Mouse (Mus musculus): Measurements from ENCODE around the gene Rgl2. TPM values are rescaled to one million over a fixed set of nuclear protein-coding genes. Genes with fewer than 3 reads are reported as not detected.
A peak's percentile ranks its signal among the peaks of the same experiment; 100 is the strongest.

Gene Rgl2
- polyA plus RNA-seq, 1 experiment from 2014 or later: 7.1 TPM

- Histone ChIP-seq H3K9me3 (replicated peaks) (no peaks in the 10 kb centered on the region), H3K27me3 (no peaks in the 10 kb centered on the region), H3K36me3 (peaks cover 25% of the 10 kb centered on the region), H3K27ac (no peak overlapping the region), H3K4me2 (no peak overlapping the region), H3K4me3 (replicated peaks) (no peak overlapping the region), H3K4me1 (replicated peaks) (peaks cover 63% of the 10 kb centered on the region), H3K9ac (no peak overlapping the region)
- WGBS (ENCODE audit: insufficient replicate concordance): 79% methylated on average over 17 of the region's 17 CpGs
- ATAC-seq (ENCODE audit: low read depth) (no peak), DNase-seq (no peak)
Measured at GRCm38 (mm10) chr17:33926207-33926932, 3.0 kb upstream of the Rgl2 start.

- Histone ChIP-seq H3K4me1 (replicated peaks) (peaks cover 73% of the 10 kb centered on the region), H3K9me3 (replicated peaks) (no peaks in the 10 kb centered on the region)
- no peak for DNase-seq
Measured at GRCm38 (mm10) chr17:33928251-33928947, 944 bp upstream of the Rgl2 start.

GRCm38 (mm10) chr17:33930280-33931158 is 1.2 kb downstream of the Rgl2 start:
- ATAC-seq (ENCODE audit: low read depth): peak; percentile 17; the same call in 1 of the 2 replicates
- no peaks in the 10 kb centered on the region for H3K27me3 ChIP-seq
- peak; percentile 51 for DNase-seq
- peak overlapping the region; percentile 96 for H3K27ac ChIP-seq
- 1% methylated on average over 45 of the region's 45 CpGs for WGBS (ENCODE audit: insufficient replicate concordance)
- H3K9ac ChIP-seq: peak overlapping the region; percentile 92
- H3K9me3 ChIP-seq (replicated peaks): no peaks in the 10 kb centered on the region
- H3K4me3 ChIP-seq (replicated peaks): peak overlapping the region; percentile 88
- H3K36me3 ChIP-seq: peaks cover 51% of the 10 kb centered on the region
- peaks cover 59% of the 10 kb centered on the region for H3K4me1 ChIP-seq (replicated peaks)
- peak overlapping the region; percentile 100 for H3K4me2 ChIP-seq

More at GRCm38 (mm10) chr17:33928251-33928947, 944 bp upstream of the Rgl2 start:
- H3K4me3 ChIP-seq (replicated peaks): peak overlapping the region; percentile 88
- H3K4me2 ChIP-seq: peak overlapping the region; percentile 100
- peak overlapping the region; percentile 92 for H3K9ac ChIP-seq
- H3K36me3 ChIP-seq: peaks cover 41% of the 10 kb centered on the region
- no peak for ATAC-seq (ENCODE audit: low read depth)
- H3K27me3 ChIP-seq: no peaks in the 10 kb centered on the region
- WGBS (ENCODE audit: insufficient replicate concordance): 49% methylated on average over 21 of the region's 21 CpGs
- peak overlapping the region; percentile 96; the same call in 1 of the 2 replicates for H3K27ac ChIP-seq

GRCm38 (mm10) chr17:33931159-33931866 is 2.0 kb downstream of the Rgl2 start:
- DNase-seq: no peak
- no peak for ATAC-seq (ENCODE audit: low read depth)
- H3K4me3 ChIP-seq (replicated peaks): peak overlapping the region; percentile 88
- peaks cover 55% of the 10 kb centered on the region for H3K4me1 ChIP-seq (replicated peaks)
- peak overlapping the region; percentile 100 for H3K4me2 ChIP-seq
- WGBS (ENCODE audit: insufficient replicate concordance): 50% methylated on average over 18 of the region's 18 CpGs
- no peaks in the 10 kb centered on the region for H3K9me3 ChIP-seq (replicated peaks)
- H3K27me3 ChIP-seq: no peaks in the 10 kb centered on the region
- peak overlapping the region; percentile 29 for H3K27ac ChIP-seq
- H3K9ac ChIP-seq: peak overlapping the region; percentile 92
- H3K36me3 ChIP-seq: peaks cover 47% of the 10 kb centered on the region

- Histone ChIP-seq H3K9me3 (replicated peaks) (no peaks in the 10 kb centered on the region), H3K4me3 (replicated peaks) (no peak overlapping the region), H3K4me1 (replicated peaks) (peaks cover 55% of the 10 kb centered on the region), H3K27ac (no peak overlapping the region), H3K4me2 (no peak overlapping the region), H3K36me3 (peaks cover 46% of the 10 kb centered on the region), H3K27me3 (no peaks in the 10 kb centered on the region), H3K9ac (no peak overlapping the region)
- no peak for ATAC-seq (ENCODE audit: low read depth)
- WGBS (ENCODE audit: insufficient replicate concordance): 93% methylated on average over 11 of the region's 11 CpGs
- DNase-seq: no peak
Measured at GRCm38 (mm10) chr17:33931947-33932346, 2.6 kb downstream of the Rgl2 start.

GRCm38 (mm10) chr17:33932448-33932847 is 3.1 kb downstream of the Rgl2 start:
- Histone ChIP-seq H3K9ac (no peak overlapping the region), H3K36me3 (peaks cover 51% of the 10 kb centered on the region), H3K4me1 (replicated peaks) (peaks cover 55% of the 10 kb centered on the region), H3K9me3 (replicated peaks) (no peaks in the 10 kb centered on the region), H3K4me3 (replicated peaks) (no peak overlapping the region), H3K27me3 (no peaks in the 10 kb centered on the region), H3K4me2 (no peak overlapping the region), H3K27ac (no peak overlapping the region)
- no peak for DNase-seq
- ATAC-seq (ENCODE audit: low read depth): no peak
- WGBS (ENCODE audit: insufficient replicate concordance): 87% methylated on average over 14 of the region's 14 CpGs

GRCm38 (mm10) chr17:33932970-33933369 is 3.6 kb downstream of the Rgl2 start:
- ATAC-seq (ENCODE audit: low read depth) (no peak), DNase-seq (no peak)
- H3K27ac ChIP-seq: no peak overlapping the region
- no peak overlapping the region for H3K4me2 ChIP-seq
- H3K4me1 ChIP-seq (replicated peaks): peaks cover 50% of the 10 kb centered on the region
- 87% methylated on average over 15 of the region's 15 CpGs for WGBS (ENCODE audit: insufficient replicate concordance)
- H3K27me3 ChIP-seq: no peaks in the 10 kb centered on the region
- H3K36me3 ChIP-seq: peaks cover 49% of the 10 kb centered on the region
- no peak overlapping the region for H3K4me3 ChIP-seq (replicated peaks)
- no peak overlapping the region for H3K9ac ChIP-seq
- H3K9me3 ChIP-seq (replicated peaks): no peaks in the 10 kb centered on the region

GRCm38 (mm10) chr17:33935422-33936055 is 6.2 kb downstream of the Rgl2 start:
- 82% methylated on average over 21 of the region's 21 CpGs for WGBS (ENCODE audit: insufficient replicate concordance)
- Histone ChIP-seq H3K9ac (no peak overlapping the region), H3K36me3 (peaks cover 60% of the 10 kb centered on the region), H3K4me3 (replicated peaks) (no peak overlapping the region), H3K4me1 (replicated peaks) (peaks cover 49% of the 10 kb centered on the region), H3K27me3 (no peaks in the 10 kb centered on the region), H3K27ac (no peak overlapping the region), H3K9me3 (replicated peaks) (no peaks in the 10 kb centered on the region), H3K4me2 (no peak overlapping the region)
- DNase-seq: no peak
- ATAC-seq (ENCODE audit: low read depth): no peak

- no peaks in the 10 kb centered on the region for H3K27me3 ChIP-seq
- WGBS (ENCODE audit: insufficient replicate concordance): 85% methylated on average over 15 of the region's 15 CpGs
- no peak overlapping the region for H3K9ac ChIP-seq
- H3K4me1 ChIP-seq (replicated peaks): peaks cover 46% of the 10 kb centered on the region
- no peak overlapping the region for H3K4me3 ChIP-seq (replicated peaks)
- no peak for ATAC-seq (ENCODE audit: low read depth)
- no peak for DNase-seq
- H3K36me3 ChIP-seq: peaks cover 61% of the 10 kb centered on the region
- no peak overlapping the region for H3K4me2 ChIP-seq
- no peaks in the 10 kb centered on the region for H3K9me3 ChIP-seq (replicated peaks)
- H3K27ac ChIP-seq: no peak overlapping the region
Measured at GRCm38 (mm10) chr17:33936993-33937392, 7.7 kb downstream of the Rgl2 start.

GRCm38 (mm10) chr17:33938783-33939182 is 9.4 kb downstream of the Rgl2 start:
- Histone ChIP-seq H3K4me3 (replicated peaks) (peak overlapping the region; percentile 79), H3K27me3 (no peaks in the 10 kb centered on the region), H3K4me1 (replicated peaks) (peaks cover 38% of the 10 kb centered on the region), H3K36me3 (peaks cover 61% of the 10 kb centered on the region), H3K4me2 (peak overlapping the region; percentile 84), H3K9me3 (replicated peaks) (no peaks in the 10 kb centered on the region), H3K27ac (peak overlapping the region; percentile 70; the same call in 1 of the 2 replicates), H3K9ac (peak overlapping the region; percentile 86)
- ATAC-seq (ENCODE audit: low read depth) (no peak), DNase-seq (no peak)
- WGBS (ENCODE audit: insufficient replicate concordance): 67% methylated on average over 11 of the region's 11 CpGs
